Mouse (Mus musculus) cortical plate, adult 2 months (tissue): ENCODE measurements around the gene Zfp239.

Experiments
- CTCF ChIP-seq: fragments of 200-500 bp; IDR thresholded peaks from 2 replicates; pipeline ENCODE4 v1.5.1; 2011; ENCODE audit warnings: mild to moderate bottlenecking, control low read depth, low read length; ENCODE audit not compliant: insufficient read depth; ENCODE audit errors: extremely low read depth
- POLR2A ChIP-seq: fragments of 200-500 bp; IDR thresholded peaks from 2 replicates; pipeline ENCODE4 v1.6.1; 2011; ENCODE audit warnings: mild to moderate bottlenecking, low read length, control low read depth; ENCODE audit not compliant: insufficient read depth; ENCODE audit errors: extremely low read depth

- TF ChIP-seq CTCF = no peak
- no peak for TF ChIP-seq POLR2A
These were observed 19.3 kb downstream of the Zfp239 start for GRCm38 (mm10) chr6:117881229-117881628.
